Mouse (Mus musculus): Measurements from ENCODE around the gene Acss2.

GRCm38 (mm10) chr2:155633731-155634130 is 116.0 kb downstream of the Acss2 start:
- TF ChIP-seq POLR2A (IDR thresholded peaks at IDR 0.05; ENCODE audit: low read depth, low read length) = no peak
- TF ChIP-seq CTCF (IDR thresholded peaks at IDR 0.05; ENCODE audit: borderline replicate concordance, insufficient read depth, low read length) = no peak

Measured in embryonic fibroblast, embryonic 13.5 days (primary cell).